Mouse (Mus musculus): Measurements from ENCODE around the gene Thbs4.
A peak's percentile ranks its signal among the peaks of the same experiment; 100 is the strongest.

The Thbs4 gene

DNA sequence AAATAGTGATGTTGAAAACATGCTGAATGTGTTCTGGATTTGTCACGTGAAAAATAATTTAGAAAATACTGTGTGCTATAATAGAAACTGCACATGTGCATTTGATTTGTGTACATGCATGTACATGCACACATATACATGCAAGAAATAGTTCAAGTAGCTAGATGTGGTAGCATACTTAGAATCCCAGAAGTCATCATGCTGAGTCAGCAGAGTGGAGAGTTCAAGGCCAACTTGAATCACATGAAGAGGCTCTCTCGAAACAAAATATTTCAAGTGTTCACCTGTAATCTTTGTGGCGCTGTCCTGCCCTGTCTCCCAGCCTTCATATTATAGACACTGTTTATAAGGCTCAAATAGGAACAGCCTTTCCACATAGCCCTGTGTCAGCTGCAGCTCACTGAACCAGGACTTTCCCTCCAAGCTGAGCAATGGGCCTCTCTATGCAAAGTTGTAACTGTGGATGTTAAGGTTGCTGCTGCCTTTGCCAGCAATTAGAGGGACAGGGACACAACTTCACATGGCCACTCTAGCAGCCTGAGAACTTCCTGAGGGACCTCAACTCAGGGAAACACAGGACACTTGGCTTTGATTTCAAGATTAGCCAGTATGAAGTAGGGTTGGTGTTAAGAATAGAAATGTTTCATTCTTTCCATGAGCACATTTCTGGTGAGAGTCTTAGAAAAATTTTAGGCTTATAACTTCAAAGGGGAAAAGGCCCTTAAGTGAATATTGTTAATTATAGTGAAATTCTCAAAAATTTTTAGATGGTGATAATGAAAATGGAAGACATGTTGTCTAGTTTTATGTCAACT lies 76.6 kb downstream of the Thbs4 start:
- DNase-seq (ENCODE audit: low spot score in 2 of 2): no peak

DNA sequence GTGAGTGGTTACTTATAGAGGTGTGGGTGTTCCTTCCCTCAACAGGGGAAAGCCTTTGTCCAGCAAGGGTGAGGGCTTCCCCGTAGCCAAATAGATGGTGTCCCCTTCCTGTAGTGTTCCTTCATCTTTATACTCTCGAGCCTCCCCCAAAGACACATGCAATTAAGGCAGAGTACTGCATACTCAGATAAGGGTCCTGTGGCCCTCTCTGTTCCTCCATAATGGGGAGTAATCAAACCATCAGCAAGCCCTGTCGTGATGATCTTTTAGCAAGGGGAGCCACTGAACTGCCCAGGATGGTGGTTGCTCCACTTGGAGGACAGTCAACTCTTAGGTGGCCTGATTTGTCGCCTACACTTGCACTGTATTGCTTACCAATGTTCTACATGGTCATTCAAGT lies 82.0 kb downstream of the Thbs4 start:
- no peak for DNase-seq (ENCODE audit: low spot score in 2 of 2)

DNA sequence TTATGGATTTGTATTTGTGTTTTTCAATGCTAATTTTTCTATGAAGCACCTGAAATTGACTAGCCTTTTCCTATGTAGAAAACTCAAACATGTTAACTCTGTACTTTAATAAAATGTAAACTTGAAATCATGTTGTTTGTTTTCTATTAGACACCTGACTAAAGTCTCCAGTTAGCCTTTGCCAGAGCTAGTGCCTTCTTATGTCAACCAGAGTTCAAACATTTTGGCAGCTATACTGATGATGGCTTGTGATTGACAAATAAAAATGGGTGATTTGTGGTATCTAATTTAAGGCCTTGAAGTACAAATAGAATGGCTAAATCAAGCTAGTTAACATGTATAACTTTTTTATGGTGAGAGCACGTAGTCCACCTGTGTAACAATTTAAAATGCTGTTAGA lies 82.8 kb downstream of the Thbs4 start:
- DNase-seq (ENCODE audit: low spot score in 2 of 2): no peak

DNA sequence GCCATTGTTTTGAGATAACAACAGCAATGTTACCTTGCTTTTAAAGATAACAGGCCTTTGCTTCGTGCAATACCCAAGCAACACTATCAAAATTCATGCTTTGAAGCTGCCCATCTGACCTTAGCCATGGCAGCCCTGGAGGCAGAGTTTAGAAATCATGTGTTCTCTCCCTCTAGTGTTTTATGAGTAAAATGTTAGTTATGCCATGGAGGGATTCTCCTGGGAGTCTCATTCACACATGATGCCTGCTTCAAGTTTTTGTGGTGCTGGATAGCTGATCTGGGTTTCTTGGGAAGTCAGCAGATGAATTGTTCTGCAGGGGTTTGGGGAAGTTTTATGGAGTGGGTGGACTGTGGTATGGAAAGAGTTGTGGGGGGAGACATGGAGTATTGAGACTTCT lies 84.3 kb downstream of the Thbs4 start:
- DNase-seq (ENCODE audit: low spot score in 2 of 2): no peak

DNA sequence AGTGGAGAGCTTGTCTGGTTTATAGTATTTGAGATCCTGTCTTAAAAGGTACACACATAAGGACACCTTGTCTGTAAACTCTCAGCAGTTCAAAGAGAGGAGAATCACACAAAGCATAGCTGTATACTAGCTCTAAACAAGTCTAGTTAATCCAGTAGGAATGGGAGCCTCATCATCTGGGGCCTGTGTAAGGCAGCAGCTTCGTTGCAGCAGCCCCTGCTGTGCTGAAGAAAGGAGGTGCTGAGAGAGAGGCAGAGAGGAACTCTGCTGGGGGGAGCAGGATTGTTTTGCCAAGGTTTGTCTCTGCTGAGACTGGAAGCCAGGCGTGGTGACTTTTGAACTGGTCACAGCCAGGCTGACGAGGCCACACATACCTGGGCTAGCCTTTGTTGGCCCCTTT lies 85.1 kb downstream of the Thbs4 start:
- no peak for DNase-seq (ENCODE audit: low spot score in 2 of 2)

DNA sequence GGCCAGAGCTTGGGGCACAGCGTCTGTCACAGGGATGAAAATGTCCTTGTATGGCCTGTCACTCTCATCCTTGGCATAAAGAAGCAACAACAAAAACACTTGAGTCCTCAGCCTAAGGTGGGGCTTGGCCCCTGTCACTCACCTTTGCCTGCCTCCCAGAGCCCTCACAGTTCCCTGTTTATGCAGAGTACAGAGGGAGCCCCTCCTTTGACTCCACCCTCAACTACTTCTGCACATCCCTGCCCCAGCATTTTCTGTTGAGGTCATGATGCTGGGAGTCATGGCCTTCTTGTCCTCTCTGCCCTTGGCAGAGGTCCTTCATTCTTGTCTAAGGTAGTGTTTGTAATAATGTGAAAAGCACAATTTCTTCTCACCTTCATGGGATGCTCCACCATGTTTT lies 86.2 kb downstream of the Thbs4 start:
- no peak for DNase-seq (ENCODE audit: low spot score in 2 of 2)

DNA sequence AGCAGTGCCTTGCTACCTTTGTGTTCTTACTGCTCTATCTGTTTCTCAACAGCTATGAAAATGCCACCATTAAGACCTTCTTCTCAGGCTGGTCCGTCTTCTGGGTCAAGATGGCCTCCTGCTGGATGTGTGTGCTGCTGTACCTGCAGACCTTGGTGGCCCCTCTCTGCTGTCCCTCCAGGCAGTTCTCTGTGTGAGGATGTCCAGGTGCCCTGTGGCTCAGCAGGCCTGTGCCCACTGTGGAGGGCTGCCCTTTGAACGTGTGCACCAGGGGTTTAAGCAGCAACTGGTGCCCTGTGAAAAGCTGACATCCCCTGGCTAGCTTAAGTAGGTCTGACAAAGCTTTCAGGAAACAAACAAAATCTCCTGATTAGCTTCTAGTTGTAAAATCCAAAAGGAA lies 86.7 kb downstream of the Thbs4 start:
- no peak for DNase-seq (ENCODE audit: low spot score in 2 of 2)

DNA sequence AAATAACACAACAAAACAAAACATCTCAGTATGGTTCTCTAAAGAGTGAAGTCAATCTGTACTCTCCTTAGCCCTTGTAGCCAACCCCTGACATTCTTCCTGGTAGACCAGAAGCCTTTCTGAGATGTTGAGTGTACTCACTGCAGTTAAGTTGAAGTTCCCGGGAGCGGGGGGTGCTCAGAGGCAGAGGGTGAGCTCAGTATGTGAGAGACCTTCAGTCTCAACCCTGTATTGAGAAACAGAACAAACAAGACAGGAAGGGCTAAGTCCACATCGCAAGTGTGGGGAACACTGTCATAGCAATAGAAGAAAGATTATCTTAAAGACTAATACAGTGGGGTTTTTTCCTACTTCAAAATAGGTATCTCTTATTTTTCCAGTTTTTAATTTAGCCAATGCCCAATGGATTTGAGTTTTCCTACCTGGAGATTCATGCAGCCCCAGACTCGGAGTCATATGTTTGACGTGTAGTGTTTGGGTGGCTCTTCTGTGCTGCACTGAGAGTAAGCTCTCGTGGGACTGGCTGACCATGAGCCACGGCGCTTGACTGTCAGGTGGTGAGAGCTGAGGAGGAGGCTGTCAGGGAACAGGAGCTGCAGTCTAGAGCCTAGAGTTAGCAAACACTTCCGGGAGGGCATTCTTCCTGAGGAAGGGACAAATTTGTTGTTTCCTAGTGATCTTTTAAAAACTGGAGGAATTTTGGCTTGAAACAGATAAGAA lies 88.1 kb downstream of the Thbs4 start:
- no peak for DNase-seq (ENCODE audit: low spot score in 2 of 2)

DNA sequence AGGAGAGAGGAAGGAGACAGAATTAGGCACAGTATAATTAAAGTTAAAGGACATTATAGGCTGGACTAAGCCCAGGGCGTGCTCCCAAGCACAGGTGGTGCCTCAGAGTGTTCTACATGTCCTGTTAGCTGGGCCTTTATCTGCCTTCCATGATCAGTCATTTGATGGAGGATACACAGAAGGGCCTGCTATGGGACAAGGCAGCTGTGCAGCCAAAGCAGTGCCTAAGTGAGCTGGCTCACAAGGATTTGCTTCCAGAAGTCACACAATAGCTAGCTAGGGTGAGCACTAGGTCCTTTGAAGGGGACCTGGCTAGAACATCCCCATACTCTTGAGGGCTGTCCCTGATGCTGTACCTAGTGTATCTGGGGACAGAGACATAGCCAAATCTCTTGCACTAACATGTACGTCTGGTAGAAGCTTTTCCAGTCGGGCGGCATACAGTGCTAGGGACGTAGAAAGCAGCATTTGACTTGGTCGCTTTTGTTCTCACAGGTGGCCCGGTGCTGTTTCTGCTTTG lies 89.5 kb downstream of the Thbs4 start:
- no peak for DNase-seq (ENCODE audit: low spot score in 2 of 2)

DNA sequence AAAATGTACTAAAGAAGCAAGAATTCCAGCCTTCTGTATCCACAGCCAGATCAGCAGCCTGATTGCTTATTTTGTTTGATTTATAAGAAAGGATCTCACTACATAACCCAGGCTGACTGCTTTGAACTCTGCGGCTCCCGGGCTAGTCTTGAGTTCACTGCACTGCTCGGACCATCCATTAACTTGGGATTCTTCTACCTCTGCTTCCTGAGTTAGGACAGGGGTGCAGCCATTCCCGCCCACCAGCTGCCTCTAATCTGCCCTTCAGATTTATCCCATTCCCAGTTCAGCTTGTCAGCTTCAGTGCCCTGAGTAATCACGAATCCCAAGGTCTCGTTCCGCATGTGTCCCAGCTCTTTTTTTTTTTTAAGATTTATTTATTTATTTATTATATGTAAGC lies 90.4 kb downstream of the Thbs4 start:
- no peak for DNase-seq (ENCODE audit: low spot score in 2 of 2)

DNA sequence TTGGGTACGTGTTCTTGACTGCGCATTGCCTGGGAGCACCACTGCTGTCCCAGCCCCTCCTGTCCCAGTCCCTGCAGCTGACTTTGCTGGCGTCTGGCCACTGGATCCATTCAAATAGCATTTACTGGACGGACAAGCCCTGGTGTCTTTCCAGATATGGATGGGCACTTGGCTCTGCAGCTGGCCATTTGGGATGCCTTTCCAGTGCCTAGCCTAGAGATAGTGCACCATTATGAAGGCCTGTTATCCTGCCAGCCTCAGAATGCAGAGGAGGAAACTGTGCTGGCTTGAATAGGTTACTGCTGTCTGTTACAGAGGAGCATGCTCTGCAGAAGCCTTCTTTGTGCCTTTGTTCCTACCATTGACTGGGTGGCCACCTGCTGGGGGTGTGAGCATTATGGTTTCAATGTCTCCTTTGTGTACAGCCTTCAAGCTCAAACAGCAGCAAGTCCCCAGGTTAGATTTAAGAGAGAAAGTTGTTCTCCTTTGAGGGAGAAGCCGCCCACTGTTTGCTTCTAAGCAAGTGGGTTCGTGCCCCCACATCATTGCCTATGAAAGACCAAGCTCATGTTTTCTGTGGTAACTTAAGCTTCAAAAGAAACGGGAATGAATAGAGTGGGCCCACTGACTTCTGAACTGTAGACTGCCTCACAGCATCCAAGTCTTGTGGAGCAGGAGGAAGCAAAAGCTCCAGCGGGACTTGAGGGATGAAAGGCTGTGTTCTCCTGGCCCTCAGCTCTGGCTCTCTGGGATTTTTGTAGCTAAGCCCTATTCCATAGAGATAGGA lies 91.2 kb downstream of the Thbs4 start:
- peak; percentile 56 to 61 for DNase-seq (ENCODE audit: low spot score in 2 of 2)

DNA sequence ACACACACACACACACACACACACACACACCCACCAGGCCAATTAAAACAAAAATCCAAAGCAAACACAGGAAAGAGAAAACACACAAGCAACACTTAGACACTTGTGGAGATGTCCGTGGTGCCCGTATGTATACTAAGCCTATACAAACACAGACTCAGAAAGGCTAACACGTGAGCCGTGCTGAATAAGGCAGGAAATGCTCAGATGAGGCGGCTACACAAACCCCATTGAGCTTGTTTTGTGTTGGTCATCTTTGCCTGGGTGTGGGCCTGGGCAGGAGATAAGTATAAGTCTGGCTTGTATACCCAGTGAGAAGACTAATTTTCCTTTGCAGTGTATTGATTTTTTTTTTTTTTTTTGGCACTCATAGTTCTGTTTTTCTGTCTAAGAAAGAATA lies 92.6 kb downstream of the Thbs4 start:
- DNase-seq (ENCODE audit: low spot score in 2 of 2): no peak

Measured in frontal cortex, postnatal 36 days (tissue).